Mouse (Mus musculus) embryonic stem cell, embryonic (primary cell): ENCODE measurements at regions not wholly inside any gene's neighbourhood (a gene's known extent, or its start where the extent isn't known, plus 50 kb on each side); places are given as distances from the start of the nearest gene placed in this dataset.
"Not testable (repeated sequence)": the region's sequence is repeated elsewhere in the genome, so short reads cannot be mapped to it uniquely, and the experiment has no call there.

Source experiments
- CTCF ChIA-PET, 4 experiments: fragments of 300-600 bp in 2 of 4; fragments of 350-600 bp in 2 of 4; sonication (Branson Sonifier 250); formaldehyde crosslinking; loops; one replicate each; lab custom pipeline; 2022; ENCODE audit warnings: inconsistent platforms in 2 of 4; lab: Charles Lee
- POLR2A ChIA-PET, 4 experiments: fragments of 300-600 bp in 2 of 4; fragments of 350-600 bp in 2 of 4; sonication (Branson Sonifier 250); formaldehyde crosslinking; loops; one replicate each; lab custom pipeline; 2022; ENCODE audit warnings: antibody characterized with exemption in 4 of 4, inconsistent platforms in 1 of 4; lab: Charles Lee

GRCm38 (mm10) chr2:114723971-114724666, 69.4 kb upstream of the Dph6 start:
- ChIA-PET CTCF (no interaction called here), POLR2A (no interaction called here)

- CTCF ChIA-PET = no interaction called here
- POLR2A ChIA-PET = no interaction called here
These were observed 72.4 kb upstream of the Dph6 start for GRCm38 (mm10) chr2:114727197-114727596.

- ChIA-PET POLR2A (interaction anchor here in 1 of 4 experiments (0.5 kb wide), 1 partner anchor 406 kb away, joined by 5 read pairs; no protein-coding TSS in a partner anchor), CTCF (no interaction called here)
These were observed 80.3 kb upstream of the Dph6 start for GRCm38 (mm10) chr2:114734861-114735569.

DNA sequence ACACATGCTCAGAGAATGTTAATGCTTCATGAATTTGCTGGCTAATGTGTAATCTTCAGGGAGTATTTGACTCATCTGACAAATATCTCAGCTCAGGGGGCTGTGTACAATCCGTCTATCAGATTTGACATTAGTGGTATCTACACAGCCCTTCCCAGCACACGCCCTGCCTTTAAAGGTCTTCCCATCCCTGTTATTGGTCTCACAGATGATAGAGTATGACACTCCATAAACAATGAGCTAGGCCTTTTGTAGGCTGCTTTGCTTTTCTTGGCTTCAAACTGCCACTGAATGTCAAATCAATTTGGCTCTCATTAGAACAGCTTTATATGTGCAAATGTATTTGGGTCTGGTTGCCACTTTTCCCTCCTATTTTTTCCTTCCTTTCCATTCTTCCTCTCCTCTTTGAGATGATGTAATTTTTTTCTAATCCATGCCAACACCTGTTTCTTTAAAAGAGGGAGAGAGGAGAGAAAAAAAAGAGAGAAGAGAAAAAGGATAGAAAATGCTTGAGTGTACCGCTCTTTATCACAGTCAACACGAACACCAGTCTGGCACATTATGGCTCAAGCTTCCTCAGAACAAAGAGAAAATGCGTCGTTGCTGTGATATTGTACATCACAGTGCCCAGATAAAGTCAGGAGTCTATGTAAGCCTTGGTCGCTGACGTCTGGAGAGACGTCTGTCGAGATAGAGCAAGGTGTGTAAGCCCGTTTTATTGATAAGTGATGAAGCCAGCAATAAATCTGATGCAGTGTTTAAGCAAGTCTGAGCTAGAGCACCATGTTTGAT, 84.9 kb upstream of the Dph6 start:
- ChIA-PET POLR2A (no interaction called here), CTCF (no interaction called here)

DNA sequence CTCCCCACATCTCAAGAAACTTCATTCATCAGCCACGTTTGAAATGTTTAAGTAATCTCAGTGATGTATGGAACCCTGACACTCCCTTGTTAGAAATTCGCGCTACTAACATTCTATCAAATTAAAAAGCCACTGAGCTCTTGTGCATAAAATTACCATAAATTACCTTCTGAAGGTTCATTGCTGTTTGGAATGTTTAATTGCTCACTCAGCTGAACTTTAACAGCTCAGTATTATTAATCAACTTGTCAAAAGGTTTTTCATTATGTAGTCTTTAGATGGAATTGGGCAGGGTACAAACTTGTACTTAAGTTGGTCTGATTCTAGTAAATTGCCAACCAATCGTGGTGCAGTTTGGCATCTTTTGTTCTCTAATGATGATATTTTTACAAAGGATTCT, 108.5 kb upstream of the Dph6 start:
- CTCF ChIA-PET = interaction anchor here in 1 of 4 experiments (0.6 kb wide), 1 partner anchor 1047 kb away, joined by 3 read pairs; no protein-coding TSS in a partner anchor

DNA sequence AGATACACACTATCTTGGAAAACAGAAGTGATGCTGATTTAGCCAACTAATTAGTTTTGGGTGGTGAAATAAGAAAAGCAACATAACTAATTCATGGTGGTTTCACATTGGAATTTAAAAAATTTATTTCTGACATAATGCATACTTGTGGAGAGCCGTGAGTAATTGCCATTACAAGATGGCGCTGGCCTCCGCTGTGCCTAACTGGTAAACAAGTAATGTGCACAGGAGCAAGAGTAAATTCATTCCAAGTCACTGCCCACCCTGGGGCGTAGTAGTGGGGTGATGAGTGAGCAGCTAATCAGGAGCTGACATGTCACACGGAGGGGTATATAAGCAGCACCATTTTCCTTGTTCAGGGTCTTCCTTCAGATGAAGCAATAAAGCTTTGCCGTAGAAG, 119.0 kb upstream of the Dph6 start:
- CTCF ChIA-PET, POLR2A ChIA-PET: not testable (repeated sequence)

More for the DNA sequence above, 108.5 kb upstream of the Dph6 start:
- POLR2A ChIA-PET = no interaction called here

- CTCF ChIA-PET = no interaction called here
- POLR2A ChIA-PET = no interaction called here
These were observed 119.5 kb upstream of the Dph6 start for GRCm38 (mm10) chr2:114774278-114774677.

GRCm38 (mm10) chr2:114775532-114775931, 120.8 kb upstream of the Dph6 start:
- ChIA-PET POLR2A (no interaction called here), CTCF (no interaction called here)

DNA sequence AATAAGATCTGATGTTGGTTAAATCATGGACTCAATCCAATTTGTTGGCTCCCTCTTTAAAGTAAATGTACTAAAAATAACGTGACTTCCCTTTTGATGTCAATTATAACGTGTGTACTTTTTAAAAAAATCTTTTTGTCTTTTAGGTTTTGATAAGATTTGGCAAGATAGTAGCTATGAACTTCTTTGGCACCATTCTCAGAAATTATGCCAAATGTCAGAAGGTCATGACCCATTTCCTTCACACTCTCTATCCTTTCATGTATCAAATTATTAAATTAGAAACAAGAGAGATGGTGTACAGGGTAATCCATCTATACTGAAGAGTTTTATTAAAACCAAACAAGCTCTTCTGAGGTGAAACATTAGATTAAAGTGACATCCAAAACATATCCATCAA, 121.4 kb upstream of the Dph6 start:
- ChIA-PET CTCF (no interaction called here), POLR2A (no interaction called here)

GRCm38 (mm10) chr2:114782450-114782849, 127.7 kb upstream of the Dph6 start:
- ChIA-PET CTCF (no interaction called here), POLR2A (no interaction called here)

DNA sequence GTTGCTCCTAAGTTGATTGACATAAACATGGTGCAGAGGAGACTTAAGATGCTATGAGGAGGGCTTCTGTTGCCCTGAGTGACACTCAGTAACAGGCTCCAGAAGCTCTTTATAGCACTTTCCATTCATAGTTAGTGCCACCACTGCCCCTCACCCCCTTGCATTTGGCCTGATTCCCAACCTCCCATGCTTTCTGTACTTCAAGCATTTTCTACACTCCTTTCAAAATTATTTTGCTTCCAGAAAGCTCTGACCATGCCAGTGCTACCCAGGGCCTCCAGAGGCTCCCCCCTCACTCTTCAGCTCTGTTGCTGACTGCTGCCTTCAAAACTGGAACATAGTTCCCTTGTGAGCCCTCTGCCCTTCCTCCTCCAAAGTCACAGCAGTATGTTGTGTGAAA, 129.4 kb upstream of the Dph6 start:
- POLR2A ChIA-PET = no interaction called here
- CTCF ChIA-PET = no interaction called here

- ChIA-PET CTCF (no interaction called here), POLR2A (no interaction called here)
These were observed 133.5 kb upstream of the Dph6 start for GRCm38 (mm10) chr2:114788251-114788650.

- ChIA-PET POLR2A (interaction anchor here in 1 of 4 experiments (0.6 kb wide), 1 partner anchor 10 kb away, joined by 8 read pairs; no protein-coding TSS in a partner anchor), CTCF (no interaction called here)
These were observed 142.0 kb upstream of the Dph6 start for GRCm38 (mm10) chr2:114796630-114797290.

DNA sequence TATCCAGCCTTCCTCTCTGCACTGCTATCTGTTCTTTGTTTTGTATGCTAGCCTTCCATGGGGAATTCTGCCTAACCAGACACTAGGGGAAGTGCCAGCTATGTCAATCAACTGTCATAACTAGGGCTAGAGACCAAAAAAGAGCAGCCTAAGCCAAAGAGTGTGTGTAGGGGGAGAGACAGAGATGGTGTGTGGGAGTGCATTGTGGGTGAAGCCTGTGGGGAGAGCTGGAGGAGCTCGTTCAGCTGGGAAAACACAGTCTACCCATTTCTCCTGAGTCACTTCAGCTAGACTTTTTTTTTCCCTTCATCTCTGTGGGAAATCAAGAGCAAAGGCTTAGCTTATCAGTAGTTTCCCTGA, 142.5 kb upstream of the Dph6 start:
- CTCF ChIA-PET = no interaction called here
- POLR2A ChIA-PET = interaction anchor here in 1 of 4 experiments (0.6 kb wide), 1 partner anchor 10 kb away, joined by 8 read pairs; no protein-coding TSS in a partner anchor

GRCm38 (mm10) chr2:114803241-114803640, 148.5 kb upstream of the Dph6 start:
- POLR2A ChIA-PET = no interaction called here
- CTCF ChIA-PET = no interaction called here

GRCm38 (mm10) chr2:114803928-114804327, 149.2 kb upstream of the Dph6 start:
- ChIA-PET CTCF (no interaction called here), POLR2A (no interaction called here)

GRCm38 (mm10) chr2:114805436-114806047, 150.8 kb upstream of the Dph6 start:
- CTCF ChIA-PET = no interaction called here
- POLR2A ChIA-PET = no interaction called here

DNA sequence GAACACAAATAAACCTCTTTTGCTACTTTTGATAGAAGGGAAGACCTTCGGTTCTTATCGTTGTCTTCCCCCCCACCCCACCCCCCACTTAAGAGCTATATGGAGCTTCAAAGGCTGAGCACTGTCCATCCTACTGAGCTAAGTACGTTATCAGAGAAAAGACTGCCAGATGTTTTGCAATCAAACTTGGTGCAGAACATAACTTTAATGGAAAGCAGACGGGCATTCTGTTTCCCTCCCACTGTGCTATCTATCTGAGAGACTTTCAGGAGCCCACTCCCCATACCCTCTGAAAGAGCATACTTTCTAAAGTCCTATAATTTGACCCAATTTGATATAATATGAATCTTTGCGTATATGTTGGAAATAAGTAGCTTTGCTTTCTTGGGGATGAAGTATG, 153.3 kb upstream of the Dph6 start:
- POLR2A ChIA-PET = no interaction called here
- CTCF ChIA-PET = no interaction called here
